Mouse (Mus musculus) frontal cortex, postnatal 36 days (tissue): ENCODE results near the gene Frmd4b.
A peak's percentile ranks its signal among the peaks of the same experiment; 100 is the strongest.

Experiments
- DNase-seq, 2 experiments: peaks; one replicate each; pipeline ENCODE4 v3.0.0; 2022; ENCODE audit warnings: low spot score in 2 of 2

Gene Frmd4b

DNA sequence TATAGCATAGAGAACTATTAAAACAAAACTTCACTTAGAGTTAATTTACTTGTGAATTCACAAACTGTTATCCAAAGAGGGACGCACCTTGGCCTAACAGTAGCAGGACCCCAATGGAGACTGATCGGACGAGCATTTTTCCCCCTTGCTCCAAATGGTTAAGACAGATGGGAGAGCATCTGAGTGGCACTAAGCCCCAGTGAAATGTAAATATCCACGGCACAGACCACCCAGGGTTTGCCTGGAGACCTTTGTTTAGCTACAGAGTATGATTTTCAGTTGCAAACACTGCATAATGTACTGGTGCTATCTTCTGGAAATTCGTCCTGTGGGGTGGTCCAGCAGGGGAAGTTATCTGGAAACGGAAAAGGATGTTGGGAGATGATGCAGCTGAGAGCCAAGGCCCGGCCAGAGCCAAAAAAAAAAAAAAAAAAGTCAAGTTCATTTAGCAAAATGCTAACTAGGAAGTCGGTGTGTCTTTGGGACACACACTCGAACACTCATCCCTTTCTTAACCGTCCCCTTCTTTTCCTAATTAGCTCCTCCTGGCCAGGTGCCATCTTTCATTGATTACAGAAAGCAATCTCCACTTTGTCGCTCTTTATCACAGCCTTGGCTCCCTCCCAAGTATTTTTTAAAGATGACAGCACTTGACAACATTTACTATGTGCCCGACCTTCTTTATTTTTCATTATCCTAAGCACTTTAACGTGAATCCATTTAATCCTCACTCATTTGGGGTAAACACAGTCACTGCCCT lies 95.9 kb downstream of the Frmd4b start:
- DNase-seq: no peak

DNA sequence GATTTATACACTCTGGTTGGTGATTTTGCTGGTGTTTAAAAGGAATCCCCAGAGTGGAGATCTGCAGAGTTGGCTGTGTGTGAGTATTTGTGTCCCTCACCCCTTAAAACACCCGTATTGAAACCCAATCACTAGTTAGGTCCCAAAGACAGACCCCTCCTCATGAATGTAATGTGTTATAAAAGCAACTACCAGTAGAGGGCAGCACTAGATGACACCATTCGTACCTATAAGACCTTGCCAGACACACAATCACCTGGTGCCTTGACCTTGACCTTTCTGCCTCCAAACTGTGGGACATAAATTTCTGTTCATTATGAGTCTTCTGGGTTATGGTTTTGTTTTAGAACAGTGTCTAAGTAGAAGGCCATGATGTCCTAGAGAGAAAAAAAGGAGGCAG lies 96.8 kb downstream of the Frmd4b start:
- no peak for DNase-seq

DNA sequence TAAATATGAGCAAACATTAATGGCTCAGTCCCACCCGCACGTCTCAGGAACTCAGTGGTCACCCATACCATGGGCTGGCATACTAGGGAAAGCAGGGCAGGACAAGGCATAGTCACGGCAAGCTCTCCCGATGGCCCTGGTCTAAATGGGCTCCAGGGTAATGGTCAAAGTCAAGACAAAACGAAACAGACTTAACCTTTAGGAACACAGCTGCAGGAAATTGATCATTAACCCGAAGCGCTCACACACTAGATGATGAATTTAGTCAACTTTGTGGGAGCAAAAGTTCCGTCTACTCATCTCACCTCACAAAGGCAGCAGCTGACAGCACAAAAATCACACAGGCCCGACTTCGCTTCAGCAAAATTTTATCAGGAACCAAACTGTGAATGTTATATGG lies 97.8 kb downstream of the Frmd4b start:
- DNase-seq: no peak

DNA sequence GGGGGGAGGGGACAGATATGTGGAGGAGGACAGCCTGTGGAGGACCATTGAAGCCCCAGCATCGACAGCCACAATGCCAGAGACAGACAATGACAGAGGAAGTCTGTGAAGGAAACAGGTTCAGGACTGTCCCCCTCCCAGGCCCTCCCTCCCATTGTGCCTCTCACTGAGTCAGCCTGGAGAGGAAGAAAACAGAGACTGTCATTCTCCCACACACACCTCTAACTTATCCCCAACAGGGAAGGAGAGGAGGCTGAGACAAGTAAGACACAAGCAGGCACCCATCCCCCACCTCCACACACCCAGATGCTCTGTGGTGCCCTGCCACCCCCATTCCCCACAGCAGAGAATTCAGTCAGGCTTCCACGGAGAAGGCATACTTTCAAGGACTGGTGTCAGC lies 98.9 kb downstream of the Frmd4b start:
- peak in 1 of 2 experiments; percentile 35 for DNase-seq

DNA sequence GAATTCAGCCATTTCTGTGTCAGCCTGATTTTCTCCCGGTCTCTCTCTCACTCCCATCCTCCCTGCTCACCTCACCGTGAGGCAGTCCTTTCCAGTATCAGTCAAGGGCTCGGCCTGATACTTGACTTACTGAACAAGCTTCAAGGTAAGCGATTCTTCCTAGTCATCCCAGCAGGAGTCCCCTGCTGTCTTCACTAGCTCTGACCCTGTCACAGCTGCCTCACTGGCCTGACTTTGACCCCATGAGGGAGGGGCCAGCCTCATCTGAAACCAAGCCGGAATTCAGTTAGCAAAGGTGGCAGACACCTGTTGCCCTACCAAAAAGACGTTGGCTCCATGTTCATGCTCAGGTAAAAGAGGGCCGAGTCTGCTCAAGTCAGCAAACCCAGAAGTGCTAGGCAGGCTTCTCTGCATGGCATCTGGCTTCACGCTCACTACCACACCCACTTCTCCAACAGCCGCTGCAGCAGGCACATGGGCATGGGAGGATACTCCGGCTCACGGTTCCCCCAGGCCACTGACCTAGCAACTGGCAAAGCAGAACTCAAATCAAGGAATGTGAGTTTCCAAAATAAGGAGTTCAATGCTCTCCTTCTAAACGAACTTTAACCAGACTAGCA lies 99.6 kb downstream of the Frmd4b start:
- DNase-seq: no peak

DNA sequence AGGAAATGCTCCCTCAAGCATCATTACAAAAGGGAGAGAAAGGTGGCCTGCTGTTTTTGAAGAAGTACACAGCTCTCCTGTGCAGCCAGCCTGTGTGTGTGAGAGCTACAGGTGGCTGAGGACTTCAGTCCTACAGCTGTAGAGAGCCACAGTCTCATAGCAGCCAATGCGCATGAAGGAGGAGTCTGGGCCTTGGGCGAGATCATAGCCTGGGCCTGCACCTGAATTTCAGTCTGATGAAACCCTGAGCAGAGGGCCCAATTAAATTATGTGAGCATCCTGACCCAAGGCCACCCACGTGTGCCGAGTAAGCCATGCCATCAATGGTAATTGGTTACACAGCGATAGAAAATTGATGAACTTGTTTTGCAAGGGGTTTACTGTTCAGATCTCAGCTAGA lies 100.4 kb downstream of the Frmd4b start:
- no peak for DNase-seq

DNA sequence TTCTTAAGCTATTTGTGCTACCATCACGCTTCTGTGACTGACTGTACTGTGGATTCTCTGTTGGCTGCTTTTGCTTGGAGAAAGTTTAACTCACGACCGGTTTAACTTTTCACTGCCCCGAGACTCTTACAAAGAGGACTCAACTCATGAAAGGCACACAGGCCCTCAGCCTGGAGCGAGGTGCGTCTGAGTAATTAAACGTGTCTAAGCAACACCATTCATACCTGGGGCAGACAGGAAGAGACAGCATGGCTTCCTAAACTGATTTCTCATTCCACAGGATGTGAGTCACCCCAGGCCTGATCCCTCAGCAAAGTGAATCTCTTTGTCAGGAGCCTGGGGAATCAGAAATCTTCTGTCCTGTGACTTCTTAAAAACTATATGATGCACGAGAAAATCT lies 106.6 kb downstream of the Frmd4b start:
- no peak for DNase-seq

DNA sequence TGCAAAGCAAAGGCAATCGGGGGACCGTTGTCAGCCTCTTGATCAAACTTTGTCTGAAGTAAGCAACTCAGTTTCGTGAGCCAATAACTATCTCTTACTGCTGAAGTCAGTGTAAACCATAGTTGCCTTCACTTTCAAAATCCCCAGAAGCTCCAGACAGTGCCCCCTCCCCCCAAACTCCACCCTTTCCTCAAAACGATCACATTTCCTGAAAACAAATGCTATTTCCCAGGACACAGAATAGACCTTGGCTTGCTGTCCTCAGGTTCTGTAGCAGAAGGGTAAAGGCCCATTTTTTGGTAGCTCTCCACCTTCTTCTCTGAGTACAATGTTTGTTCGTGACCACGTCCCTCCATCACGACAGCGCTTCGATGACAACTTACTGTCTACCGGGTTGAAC lies 107.9 kb downstream of the Frmd4b start:
- DNase-seq: no peak

DNA sequence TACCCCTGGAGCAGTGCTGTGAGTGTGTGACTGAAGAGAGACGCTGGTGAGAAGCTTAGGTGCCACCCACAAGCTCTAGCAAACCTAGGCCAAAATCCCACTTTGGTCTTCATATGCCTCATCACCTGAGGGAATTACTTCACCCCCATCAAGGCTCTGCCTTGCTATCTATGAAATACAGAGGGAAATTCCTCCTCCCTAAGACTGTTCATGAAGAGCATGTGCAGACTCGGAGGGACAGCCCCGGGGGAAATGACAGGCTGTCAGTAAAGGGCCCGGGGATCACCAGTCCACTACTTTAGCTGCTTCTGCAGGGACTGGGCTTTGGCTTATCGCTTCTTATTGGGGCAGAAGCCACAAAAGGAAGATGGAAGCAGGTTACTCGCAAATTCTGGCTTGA lies 108.9 kb downstream of the Frmd4b start:
- no peak for DNase-seq

DNA sequence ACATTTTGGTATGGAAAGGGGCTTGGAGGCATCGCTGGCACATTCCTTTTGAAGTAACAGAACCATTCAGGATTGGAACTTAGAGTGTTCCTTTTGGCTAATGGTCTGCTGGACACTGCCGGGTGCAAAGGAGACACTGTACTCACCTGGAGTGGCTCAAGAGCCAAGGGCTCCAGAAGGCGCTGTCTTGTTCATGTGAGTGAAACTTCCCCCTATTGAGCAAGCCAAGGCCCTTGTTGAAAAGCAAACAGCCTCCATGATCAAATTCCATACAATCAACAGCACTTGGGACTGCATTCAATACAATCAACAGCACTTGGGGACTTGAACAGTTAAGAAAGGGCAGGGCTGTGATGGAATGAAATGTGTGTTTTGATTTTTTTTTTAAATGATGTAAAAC lies 109.4 kb downstream of the Frmd4b start:
- DNase-seq: no peak

DNA sequence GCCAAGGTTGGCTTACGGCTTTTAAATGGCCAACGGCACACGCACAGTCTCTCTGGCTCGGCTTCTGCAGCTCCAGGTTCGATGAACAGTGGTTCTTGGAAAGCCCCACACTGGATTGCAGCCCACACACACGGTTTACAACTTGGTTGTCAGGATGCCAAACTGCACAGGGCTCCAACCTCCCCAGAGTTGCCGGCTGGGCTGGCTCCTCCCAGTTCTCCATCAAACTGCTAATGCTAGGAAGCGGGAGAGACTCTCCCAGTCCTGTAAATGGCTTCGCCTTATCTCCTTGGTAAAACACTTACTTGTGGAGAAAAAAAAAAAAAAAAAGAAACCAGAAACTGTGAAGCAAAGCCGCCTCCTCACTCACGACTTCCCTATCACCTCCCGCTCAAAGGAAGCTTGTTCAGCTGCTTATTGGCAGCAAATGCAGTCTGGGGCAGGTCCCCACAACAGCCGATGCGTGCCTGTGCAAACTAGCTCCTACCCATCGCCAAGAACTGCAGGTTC lies 111.1 kb downstream of the Frmd4b start:
- peak; percentile 70 for DNase-seq

DNA sequence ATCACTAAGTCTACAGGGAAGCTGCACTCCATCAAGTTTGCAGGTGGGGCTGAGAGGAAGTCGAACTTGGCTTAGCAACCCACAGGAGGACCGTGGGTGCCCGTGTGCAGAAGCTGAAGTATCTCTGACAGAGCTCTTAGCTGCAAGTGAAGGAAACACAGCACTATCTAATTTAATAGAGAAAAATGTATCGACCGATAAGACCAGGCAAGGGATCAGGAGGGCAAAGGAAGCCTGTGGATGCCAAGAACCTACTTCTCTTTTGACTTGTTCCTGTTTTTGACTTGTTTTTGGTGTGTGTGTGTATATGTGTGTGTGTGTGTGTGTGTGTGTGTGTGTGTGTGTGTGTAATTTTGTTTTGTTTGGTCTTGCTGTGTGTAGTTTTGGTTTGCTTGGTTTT lies 112.7 kb downstream of the Frmd4b start:
- no peak for DNase-seq

DNA sequence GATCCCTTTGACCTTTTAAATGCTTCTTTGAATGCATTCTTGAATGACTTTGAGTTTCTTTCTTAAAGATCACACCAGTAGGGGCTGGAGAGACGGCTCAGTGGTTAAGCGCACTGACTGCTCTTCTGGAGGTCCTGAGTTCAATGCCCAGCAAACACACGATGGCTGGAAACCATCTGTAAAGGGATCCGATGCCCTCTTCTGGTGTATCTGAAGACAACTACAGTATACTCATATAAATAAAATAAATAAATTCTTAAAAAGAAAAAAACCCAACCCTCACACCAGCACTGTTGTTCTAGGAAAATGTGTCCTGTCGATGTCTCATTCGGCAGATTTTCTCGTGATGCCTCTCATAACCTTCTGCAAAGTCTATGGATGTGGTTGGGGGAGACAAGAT lies 116.3 kb downstream of the Frmd4b start:
- DNase-seq: no peak

DNA sequence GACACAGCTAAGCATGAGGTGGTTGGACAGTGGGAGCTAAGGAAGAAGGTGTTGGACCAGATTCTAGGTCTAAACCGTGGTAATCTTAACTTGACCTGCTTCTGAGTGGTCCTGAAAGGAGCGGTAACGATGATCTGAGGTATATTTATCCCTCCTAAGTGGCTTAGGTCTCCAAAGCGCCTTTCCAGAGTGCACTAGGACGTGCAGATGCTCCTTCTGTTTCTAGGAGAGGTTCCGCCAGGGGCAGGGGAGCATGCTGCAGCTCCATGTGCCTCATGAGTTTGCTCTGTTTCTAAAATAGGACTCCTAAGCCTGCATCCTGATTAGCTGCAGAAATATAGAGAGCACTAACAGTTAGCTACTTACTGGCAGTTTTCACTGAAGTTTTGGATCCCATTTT lies 117.1 kb downstream of the Frmd4b start:
- DNase-seq: no peak

DNA sequence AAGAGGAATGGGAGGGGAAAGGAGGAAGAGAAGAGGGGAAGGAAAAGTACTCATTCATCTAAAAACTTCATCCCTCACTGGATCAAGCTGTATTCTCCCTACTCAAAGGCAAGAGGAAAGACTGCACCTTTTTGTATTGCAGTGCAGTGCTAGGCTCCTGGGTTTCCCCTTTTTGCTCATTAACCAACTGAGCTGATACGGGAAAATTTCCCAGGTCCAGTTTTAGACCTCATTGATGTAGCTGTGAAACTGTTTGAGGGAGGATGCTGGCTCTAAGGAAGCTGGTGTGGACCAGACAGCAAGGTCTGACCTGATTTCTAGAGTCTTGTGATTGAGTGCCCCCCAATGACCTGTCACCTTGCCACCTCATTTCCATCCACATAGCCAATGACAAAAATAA lies 121.3 kb downstream of the Frmd4b start:
- no peak for DNase-seq

DNA sequence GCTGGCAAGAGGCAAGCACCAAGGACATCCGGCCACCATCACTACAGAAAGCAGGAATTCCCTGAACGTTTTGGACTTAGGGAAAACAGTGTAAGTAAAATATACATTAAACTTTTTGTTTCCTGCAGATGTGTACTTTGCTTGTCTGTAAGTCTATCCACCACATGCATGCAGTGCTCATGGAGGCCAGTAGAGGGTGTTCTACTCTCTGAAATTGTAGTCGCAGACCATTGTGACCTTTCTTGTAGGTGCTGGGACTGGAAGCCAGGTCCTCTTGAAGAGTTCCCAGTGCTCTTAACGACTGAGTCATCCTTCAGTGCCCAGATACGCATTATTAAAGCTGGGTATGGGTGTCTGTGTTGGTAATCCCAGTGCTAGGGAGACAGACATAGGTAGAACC lies 126.3 kb downstream of the Frmd4b start:
- no peak for DNase-seq

DNA sequence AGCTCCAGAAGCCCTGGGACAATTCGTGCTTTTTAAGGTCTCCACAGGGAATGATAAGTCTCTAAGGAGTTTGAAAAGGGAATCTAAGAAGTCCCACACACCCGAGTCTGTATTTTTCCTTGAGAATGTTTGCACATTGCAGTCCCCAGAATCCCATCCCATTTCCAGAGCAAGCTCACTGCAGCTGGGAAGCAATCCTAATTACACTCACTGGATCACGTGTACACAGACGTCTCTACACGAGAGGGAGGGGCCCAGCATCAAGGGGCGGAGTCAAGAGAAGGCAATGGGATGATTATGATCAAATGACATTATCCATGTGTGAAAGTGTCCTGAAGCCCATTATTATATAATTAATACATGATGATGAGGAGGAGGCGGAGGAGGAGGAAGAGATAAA lies 128.5 kb downstream of the Frmd4b start:
- DNase-seq: no peak

DNA sequence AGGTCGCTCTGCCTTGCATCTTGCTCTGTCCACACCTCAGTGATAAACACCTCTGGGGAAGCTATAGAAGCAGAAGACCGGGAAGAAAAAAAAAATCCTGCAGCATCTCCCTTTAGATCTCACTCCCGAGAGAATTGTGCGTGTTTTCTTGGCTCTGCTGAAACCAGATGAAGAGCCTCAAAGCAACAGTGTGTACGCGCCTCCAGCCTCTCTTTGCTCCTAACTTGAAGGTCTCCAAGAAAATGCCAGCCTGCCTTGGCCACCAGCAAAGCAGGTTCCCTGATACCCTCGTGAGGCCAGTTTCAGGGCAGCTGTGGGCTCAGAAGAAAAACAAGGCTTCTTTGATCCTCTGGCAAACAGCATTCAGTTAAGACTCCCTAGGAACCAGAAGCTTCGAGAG lies 129.1 kb downstream of the Frmd4b start:
- no peak for DNase-seq

DNA sequence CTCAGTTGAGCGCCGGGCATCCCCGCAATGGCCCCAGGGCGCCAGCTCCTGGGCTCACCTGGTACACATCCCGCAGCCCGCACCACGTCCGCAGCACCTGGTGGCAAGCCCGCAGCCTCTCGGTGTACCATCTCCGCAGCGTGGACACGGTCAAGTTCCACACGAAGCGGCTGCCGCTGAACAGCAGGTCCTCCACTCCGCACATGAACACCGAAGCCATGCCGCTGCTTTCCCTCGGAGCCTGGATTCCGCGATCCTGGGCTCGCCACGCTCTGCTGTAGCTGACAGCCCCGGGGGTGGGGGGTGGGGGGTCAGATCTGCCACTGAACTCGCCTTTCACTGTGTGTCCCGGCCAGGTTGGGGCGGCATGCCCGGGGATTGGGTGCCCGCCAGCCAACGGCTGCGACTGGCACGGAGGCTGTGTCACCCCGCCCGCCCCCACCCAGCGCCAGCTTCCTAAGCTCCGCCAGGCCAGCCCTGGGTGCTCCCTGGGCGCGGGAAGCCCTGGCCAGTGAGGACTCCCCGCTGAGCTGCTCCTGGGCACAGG lies 129.7 kb downstream of the Frmd4b start:
- DNase-seq: peak; percentile 44 to 52

DNA sequence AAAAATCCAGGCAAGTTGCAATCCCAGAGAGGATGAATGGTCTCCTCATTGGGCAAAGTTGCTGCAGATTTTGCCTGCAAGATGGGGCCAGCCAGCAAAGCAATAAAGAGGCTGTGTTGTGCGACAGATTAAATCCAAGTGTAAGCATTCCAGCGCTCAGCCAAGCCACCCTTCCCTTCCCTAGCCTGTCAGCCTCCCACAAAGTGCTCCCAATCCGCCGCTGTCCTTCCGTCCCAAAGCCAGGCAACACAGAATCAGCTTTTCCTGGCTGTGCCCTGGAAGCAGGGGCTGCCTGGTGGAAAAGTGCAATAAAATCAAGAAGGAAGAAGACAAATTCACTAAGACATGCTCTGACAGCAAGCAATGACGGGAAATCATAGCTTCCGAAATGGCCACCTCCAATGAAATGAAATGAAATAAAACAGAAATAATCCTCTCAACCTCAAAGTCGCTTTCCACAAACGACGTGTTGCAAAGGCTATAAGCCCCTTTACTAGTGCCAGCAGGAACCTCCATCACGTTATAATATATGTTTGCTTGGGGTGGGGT lies 130.5 kb downstream of the Frmd4b start:
- no peak for DNase-seq

DNA sequence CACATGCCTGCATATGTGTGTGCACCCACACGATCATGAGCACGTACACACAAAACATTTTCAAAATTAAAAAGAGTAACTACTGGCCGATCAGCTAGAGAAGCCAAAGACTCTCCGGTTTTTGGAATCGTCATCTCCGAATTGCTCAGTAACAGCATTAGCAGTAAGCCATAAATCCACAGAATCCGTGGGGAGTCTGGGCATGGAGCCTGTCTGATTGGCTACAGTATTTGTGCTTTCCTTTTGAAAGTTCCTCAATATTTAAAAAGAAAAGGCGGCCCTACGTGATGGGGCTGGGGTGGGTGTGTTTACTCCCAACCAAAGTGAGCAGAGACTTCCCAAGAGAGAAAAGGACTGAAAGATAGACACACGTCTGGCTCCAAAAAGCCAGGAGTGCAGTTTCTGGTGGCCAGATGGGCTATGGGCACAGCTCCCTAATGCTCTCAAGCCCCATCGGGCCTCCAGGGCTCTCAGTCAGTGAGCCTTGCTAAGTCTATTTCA lies 131.4 kb downstream of the Frmd4b start:
- no peak for DNase-seq

DNA sequence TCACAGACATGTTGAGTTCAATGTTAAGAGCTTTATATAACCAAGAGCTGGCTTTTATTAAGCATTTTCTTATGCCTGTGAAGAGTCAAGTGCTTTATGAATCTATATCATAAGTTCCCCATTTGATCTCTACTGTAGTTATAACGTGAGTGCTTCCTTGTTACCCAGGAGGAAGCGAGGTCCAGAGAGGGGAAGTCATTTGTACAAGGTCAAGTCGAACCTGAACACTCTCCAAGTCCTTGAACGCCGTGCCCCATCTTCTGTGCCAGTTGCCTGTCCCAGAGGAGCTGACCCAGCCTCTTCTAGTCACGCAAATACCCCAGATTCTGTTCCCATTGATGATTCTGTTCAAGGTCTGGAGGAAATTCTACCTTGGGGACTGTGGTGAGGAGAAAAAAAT lies 135.4 kb downstream of the Frmd4b start:
- no peak for DNase-seq
